Mouse (Mus musculus) bone marrow, adult 2 months (tissue): Measurements from ENCODE around the gene Tubal3.

ENCODE experiments used
- CTCF ChIP-seq: fragments of 200-500 bp; IDR thresholded peaks from 2 replicates; pipeline ENCODE4 v1.5.1; 2011; ENCODE audit warnings: low read length, control low read depth; ENCODE audit not compliant: control insufficient read depth, insufficient read depth
- POLR2A ChIP-seq: fragments of 200-500 bp; IDR thresholded peaks from 2 replicates; pipeline ENCODE4 v1.6.1; 2011; ENCODE audit warnings: low read depth, mild to moderate bottlenecking, control low read depth, low read length, borderline replicate concordance; ENCODE audit not compliant: control insufficient read depth

- TF ChIP-seq CTCF (no peak), POLR2A (no peak)
These were observed 18.8 kb upstream of the Tubal3 start for GRCm38 (mm10) chr13:3899301-3899700.
